Mouse (Mus musculus): ENCODE measurements around the gene Sbk1.
"Not testable (repeated sequence)": the region's sequence is repeated elsewhere in the genome, so short reads cannot be mapped to it uniquely, and the experiment has no call there.

Sbk1 gene

DNA sequence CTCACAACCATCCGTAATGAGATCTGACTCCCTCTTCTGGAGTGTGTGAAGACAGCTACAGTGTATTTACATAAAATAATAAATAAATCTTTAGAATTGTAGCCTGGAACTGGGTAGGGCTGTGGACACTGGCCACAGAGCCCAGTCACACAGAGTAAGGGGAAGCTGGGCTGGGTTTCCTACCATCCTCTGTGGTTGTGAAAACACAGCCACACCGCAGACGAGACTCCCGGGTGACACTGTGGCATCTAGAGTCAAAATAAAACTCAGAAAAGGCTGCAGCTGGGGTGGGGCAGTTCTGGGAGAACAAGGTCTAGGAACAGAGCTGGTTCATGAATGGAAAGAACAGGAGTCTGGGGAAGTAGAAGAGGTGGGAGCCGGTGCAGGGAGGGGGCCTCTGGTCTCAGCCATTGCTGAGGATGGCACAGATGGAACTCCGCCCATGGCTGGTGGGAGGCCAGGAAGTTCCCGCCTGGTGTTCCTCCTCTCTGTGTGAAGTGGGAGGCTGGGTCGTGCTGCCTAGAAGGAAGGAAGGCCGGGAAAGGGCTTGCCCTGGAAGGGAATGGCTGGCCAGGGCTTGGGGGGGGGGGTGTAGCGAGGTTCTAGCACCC lies 15.2 kb downstream of the Sbk1 start:
- DNase-seq (ENCODE audit: low spot score) = no peak

DNA sequence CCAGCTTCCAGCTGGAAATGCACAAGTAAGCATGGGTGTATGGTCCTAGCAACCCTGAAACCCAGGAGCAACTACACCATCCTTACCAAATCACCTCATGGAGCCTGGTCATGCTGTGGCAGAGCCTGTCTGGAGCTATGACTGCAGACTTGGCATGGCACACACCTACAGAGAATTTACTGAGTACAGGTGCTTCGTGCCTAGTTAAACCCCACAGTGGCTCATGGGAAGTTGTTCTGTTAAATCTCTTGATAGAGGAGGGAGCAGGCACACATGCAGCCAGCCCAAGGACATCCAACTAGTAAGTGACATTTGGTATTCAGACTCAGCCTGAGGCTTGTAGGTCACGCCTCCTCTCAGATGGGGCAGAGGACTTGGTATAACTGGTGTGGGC lies 15.7 kb downstream of the Sbk1 start:
- DNase-seq (ENCODE audit: low spot score) = no peak

DNA sequence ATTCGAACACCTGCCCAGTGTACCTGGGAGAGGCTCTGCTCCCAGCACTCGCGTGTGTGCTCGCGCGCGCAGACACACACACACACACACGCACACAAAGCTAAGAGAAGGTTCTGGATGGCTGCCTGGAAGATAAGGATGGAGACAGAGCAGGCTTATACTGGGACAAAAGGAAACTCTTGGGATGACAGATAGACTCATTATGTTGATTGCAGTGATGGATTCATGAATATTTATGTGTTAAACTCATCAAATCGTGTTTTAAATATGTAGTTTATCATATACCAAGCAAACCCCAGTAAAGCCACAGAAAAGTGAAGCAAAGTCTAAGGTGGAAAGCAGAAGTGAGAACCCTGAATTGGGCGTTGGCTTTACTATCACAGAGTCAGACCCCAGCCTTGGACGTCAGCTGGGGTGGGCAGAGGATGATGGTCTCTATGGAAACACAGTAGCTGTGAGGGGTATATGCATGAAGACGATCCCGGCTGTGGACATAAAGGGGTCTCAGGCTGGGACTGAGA lies 16.2 kb downstream of the Sbk1 start:
- DNase-seq (ENCODE audit: low spot score) = no peak

DNA sequence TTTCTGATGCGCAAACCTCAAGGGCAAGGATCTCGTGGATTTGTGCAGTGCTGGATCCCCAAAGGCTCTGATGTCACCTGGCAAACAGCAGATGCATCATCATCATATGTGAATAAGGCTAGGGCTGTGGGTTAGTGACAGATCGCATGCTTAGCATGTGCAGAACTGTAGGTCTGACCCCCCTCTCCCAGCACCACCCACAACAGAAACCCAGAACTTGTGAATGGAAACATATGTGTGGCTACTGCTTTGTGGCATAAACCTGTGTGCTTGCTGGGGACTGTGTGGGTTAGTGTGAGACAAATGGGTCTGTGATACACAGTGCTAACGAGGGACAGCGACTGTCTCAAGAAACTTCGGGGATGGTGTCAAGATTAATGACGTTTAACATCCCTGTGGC lies 17.0 kb downstream of the Sbk1 start:
- DNase-seq (ENCODE audit: low spot score) = no peak

DNA sequence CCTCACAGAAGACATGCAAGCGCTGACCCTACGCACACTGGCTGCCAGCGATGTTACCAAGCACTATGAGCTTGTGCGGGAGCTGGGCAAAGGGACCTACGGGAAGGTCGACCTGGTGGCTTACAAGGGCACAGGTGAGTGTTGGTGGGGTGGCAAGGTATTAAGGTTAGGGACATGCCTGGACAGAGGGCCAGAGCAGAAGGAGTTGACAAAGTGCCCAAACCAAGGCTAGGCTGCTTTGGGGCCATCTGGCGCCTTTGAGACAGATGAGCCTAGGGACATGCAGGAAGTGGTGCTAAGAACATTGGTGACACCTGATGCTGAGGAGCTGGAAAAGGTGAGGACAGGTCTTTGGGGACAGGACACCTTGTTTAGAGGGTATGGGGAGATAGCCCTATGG lies 17.5 kb downstream of the Sbk1 start:
- no peak for DNase-seq (ENCODE audit: low spot score)

DNA sequence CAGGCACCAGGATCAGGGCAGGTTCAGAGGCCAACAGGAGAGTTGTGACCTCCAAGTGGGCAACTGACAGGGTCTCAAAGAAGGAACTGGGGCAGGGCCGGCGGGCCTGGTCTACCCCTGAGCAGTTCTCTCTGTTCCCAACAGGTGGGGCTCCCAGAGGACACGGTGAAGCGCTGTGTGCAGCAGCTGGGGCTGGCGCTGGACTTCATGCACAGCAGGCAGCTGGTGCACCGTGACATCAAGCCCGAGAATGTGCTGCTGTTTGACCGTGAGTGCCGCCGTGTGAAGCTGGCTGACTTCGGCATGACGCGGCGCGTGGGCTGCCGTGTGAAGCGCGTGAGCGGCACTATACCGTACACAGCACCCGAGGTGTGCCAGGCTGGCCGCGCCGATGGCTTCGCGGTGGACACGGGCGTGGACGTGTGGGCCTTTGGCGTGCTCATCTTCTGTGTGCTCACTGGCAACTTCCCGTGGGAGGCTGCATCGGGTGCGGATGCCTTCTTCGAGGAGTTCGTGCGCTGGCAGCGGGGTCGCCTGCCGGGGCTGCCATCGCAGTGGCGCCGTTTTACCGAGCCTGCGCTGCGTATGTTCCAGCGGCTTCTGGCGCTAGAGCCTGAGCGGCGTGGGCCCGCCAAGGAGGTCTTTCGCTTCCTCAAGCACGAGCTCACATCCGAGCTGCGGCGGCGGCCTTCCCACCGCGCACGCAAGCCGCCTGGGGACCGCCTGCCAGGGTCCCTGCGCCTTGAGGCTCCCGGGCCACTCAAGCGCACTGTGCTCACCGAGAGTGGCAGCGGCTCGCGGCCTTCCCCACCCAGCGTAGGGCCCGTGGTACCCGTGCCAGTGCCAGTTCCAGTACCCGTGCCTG lies 19.5 kb downstream of the Sbk1 start:
- no peak for DNase-seq (ENCODE audit: low spot score)

DNA sequence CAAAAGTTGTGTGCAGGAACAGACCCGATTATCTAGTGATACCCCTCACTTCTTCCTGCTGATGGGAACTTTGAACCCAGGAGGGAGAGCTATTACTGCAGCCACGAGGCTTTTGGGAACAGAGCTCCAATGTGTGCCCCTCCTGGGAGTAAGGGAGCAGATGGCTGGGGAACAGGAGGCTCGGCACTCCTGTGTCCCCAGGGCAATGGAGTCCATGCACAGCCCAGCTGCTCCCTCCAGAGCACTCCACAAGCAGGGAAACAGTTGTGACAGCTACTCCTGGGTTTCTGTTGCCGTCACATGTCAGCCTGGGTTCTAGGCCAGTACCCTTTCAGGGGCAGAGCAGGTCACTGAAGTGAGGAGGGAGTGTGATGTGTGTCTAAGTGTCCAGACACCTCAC lies 20.7 kb downstream of the Sbk1 start:
- no peak for DNase-seq (ENCODE audit: low spot score)

DNA sequence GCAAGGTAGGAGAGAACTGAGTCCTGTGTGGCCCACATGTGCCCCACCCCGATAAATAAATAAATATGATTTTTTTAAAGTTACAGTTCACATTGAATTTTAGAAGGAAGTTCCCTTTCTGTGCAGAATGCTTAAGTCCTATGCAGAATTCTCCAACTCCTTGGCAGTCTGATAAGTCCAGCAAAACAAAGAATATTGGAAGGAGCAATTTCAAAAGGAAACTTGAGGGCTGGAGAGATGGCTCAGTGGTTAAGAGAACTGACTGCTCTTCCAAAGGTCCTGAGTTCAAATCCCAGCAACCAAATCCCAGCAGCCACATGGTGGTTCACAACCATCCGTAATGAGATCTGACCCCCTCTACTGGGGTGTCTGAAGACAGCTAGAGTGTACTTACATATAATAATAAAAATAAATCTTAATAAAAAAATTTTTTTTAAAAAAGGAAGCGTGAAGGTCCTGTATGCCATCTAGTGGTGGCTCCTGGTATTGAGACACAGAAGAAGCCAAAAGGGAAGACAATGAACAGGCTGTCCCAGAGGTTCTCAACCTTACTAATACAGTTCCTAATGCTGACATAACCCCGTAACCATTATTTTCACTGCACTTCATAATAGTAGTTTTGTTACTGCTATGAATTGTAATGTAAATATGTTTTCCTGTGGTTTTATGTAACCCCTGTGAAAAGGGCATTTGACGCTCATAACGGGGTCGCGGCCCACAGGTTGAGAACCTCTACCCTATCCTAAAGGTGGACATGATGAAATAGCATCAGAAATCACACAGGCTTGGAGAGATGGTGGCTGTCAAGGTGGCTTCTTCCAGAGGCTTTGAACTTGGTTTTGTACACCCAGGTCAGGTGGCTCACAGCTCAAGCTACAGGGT lies 25.4 kb downstream of the Sbk1 start:
- DNase-seq (ENCODE audit: low spot score) = peak; percentile 49

DNA sequence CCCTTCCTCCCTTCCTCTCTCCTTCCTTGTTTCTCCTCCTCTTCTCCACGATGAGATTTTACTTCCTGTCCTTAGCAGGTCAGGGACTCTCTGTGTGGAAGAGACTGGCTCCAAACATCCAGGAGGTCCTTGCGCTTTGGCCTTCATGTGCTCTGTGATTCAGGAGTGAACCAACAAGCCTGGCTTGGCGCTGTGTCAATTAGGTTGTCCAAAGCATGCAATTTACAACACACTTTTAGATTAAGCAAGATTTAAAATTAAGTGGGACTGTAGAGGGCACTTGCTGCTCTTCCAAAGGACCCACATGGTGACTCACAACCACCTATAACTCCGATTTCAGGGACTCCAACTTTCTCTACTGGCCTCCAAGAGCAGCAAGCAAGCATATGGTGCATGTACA lies 26.4 kb downstream of the Sbk1 start:
- no peak for DNase-seq (ENCODE audit: low spot score)

DNA sequence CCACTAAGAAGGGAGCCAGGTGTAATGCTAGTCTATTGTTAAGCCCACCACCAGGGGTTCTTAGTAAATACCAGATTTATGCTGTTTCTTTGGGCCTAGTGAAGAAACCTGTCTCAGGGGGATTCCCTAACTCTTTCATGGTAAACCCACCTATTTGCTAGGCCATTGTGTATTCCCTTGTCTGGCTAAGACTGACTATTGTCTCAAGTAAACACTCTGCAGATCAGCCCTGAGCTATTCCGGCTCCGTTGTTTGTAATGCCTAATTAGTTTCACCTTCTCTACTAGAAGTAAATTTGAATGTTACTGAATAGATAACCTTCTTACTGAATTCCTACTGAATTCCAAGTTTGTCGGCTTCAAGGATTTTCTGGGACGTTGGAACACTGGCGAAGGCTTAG lies 29.4 kb downstream of the Sbk1 start:
- DNase-seq (ENCODE audit: low spot score) = not testable (repeated sequence)

DNA sequence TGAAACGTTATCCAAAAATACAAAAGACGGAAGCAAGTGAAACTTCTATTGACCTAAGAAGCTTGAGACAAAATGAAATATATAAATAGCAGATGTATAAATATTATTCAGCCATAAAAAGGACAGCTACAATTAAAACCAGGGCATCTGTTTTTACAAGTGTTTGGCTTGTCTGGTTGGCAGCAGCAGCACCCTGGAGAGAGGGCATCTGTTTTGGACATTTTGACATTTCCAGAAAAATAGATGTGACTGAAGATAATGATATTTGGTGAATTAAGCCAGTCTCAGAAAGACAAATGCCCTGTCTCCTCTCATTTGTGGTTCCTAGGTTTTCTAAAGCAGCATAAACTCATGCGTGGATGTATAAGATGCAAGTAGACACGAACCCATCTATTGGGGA lies 39.4 kb downstream of the Sbk1 start:
- DNase-seq (ENCODE audit: low spot score) = no peak

DNA sequence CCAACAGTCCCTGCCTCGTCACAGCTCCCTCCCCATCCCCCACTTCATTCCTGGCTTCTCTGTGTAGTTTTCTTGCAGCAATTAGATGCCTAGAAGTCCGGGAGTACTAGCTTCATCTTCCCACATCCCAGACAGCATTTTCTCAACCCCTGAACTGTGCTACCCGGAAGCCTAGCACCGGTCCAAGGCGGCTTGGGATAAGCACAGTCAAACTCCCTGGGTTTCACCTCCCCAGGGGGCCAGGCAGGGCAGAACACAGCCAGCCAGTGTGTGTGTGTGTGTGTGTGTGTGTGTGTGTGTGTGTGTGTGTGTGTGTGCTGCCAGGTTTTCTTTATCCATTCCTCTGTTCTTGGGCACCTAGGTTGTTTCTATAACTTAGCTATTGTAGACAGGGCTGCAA lies 40.9 kb downstream of the Sbk1 start:
- DNase-seq (ENCODE audit: low spot score) = no peak

DNA sequence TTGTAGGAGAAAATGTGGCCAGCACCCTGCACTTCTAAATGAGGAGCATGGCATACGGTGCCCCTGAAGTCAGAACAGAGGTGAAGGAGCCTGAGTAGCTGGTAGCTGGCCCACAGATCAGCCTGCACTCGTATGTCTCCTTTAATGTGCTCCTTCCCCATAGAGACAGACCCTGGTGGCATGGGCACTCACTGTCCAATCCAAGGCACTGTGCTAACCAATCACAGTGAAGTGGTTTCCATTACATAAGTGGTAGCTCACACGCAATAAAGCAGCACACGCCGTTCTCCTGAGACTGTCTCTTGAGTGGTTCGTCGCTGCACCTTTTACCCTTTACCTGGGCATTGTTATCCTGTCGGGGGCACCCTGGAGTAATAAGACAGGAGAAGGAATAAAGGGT lies 41.9 kb downstream of the Sbk1 start:
- DNase-seq (ENCODE audit: low spot score) = no peak

DNA sequence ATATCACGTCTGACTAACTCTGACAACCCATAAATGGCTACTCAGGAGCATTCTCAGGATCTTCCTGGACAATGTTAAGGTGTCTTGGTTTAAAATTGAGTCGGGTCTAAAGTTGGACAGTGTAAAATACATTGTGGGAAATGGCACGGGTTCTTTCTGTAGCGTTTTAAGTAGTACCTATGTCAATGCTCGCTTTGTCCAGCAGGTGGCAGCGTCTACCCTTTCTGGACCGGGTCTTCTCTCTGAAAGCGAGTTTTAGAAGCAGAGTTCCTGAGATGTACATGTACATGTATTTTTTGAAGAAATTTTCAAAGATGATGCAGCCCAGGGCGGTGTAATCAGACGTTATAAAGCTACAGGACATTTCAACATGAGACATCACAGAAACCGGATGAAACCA lies 51.3 kb downstream of the Sbk1 start:
- DNase-seq (ENCODE audit: low spot score) = peak; percentile 73

DNA sequence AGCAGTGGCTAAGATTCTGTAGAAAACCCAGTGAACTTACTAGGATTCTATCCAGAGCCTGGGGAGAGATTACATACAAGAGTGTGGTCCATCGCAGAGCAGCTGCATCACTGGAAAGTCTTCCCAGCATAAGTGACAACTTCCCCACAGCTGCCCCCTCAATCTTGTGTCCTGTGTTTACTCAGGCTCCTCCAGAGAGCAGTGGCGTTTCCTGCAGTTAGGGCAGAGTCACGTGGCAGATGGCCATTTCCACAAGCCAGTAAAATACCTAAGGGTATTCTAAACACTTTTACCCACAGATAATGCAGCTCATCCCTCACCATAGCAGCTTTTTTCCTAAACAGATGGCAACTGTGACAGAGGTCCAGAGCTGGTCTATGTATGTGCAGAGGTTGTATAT lies 52.4 kb downstream of the Sbk1 start:
- DNase-seq (ENCODE audit: low spot score) = no peak

DNA sequence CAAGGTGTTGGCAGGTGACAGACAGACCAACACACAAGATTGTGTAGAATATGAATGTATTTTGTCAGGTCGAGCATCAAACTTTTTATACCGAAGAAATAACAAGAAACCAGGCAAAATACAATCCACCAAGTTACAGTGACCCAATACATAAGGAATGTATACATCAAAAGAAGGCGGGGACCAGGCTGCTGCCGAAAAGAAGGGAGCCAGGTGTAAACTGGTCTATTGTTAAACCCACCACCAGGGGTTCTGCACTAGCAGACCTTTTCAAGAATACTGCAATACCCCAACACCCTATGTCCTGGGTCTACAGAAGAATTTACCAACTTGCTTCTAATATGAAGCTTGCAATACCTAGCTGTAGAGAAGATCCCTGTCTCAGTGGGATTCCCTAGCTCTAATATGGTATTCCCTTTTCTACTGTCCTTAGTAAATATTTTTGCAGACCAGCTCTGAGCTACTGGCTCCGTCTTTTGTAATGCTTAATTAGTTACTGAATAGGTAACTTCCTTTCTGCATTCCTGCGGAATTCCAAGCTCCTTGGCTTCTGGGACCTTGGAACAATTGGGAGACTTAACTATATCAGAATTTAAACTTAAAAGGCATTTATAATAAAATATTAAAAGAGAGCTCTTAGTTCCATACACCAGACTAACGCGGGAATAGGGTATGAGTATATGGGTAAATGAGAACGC lies 53.3 kb downstream of the Sbk1 start:
- not testable (repeated sequence) for DNase-seq (ENCODE audit: low spot score)

DNA sequence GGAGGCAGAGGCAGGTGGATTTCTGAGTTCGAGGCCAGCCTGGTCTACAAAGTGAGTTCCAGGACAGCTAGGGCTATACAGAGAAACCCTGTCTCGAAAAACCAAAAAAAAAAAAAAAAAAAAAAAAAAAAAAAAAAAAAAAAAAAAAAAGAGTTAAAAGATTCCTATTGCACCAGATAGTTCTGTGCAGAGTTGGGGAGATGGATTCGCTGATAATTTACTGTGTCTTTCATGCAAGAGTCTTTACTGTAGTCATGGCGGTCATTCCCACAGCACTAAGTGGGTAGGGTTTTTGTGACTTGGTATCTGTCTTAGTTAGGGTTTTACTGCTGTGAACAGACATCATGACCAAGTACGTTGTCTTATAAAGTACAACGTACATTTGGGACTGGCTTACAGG lies 56.4 kb downstream of the Sbk1 start:
- DNase-seq (ENCODE audit: low spot score) = not testable (repeated sequence)

DNA sequence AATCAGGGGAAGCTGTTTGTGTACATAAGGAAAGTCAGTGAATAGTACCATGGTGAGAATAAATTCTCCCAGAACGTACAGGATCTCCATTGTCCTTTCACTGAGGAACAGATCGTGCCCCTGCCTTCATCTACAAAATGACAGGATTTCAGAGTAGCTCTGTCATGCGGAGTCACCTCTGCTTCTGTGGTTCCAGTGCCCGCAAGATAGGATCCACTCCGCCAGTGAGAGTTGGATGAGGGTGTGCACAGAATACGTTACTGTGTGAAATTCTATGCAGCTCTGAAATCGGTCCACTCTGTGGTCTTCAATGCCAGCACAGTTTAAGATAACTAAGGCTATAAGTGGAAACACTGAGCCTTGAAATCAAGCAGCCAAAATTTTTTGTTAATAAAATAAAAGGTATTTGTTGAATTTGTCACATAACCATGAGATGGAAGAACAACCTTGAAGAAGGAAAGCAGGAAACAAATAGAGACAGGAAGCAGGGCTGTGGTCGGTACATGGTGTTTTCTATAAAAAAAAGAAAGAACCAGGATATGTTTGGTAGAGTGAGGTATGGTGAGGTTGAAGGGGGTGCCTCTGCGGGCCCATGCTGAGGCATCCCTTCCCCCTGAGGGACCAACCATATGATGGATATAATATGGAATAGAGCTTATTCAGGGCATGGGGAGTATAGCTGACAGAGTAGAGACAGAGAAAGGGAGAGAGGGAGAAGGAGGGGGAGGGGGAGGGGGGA lies 57.7 kb downstream of the Sbk1 start:
- DNase-seq (ENCODE audit: low spot score) = no peak

DNA sequence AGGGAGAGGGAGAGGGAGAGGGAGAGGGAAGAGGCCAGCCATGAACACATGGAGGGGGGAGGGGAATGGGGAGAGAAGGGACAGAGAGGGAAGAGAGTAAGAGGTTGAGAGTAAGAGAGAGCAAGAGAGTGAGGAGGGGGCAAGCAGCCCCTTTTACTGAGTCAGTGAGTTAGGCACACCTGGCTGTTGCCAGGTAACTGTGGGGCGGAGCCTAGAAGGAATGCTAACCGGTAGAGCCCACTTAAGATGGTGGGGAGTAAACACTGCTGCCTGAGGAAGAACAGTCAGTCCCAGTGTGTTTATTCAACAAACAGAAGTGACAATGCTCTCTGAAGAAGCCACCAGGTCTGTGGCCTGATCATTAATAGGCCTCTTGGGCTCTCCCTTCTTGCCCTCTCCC lies 58.3 kb downstream of the Sbk1 start:
- DNase-seq (ENCODE audit: low spot score) = no peak

DNA sequence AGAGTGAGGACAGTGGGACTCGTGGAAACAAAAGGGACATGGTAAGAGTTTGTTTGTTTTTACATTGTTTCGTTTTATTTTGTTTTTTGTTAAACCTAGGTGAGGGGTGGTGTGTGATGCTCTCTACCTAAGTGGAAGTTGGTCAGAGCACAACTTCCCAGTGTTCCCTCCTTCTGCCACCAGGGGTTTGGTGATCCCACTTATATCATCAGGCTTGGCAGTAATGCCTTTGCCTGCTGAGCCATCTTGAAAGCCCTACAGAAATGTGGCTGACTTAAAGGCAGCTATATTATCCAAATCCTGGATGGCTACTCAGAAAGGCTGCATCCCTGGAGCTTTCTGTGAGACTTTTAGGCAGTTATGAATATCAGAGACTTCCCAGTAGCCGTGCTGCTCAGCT lies 60.3 kb downstream of the Sbk1 start:
- no peak for DNase-seq (ENCODE audit: low spot score)

DNA sequence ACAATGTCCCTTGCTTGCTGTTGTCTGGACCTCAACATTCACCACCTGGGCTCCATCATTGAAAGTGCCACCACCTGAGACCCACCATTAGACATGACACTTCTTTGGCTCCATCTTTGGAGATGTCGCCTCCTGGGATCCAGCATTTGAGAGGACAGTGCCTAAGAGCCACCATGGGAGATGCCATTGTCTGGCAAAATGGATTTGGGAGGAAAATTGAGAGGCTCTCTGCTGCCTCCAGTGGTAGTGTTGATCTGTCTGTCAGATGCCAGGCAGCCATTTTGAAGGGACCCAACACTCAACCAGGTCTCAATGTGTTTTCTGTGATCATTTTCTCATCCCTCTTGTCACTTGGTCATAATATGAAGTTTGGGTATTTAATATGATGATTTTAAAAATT lies 63.1 kb downstream of the Sbk1 start:
- no peak for DNase-seq (ENCODE audit: low spot score)
